Mouse (Mus musculus): ENCODE data around the gene Fbxw4.
"Not testable (repeated sequence)": the region's sequence is repeated elsewhere in the genome, so short reads cannot be mapped to it uniquely, and the experiment has no call there.

Gene Fbxw4

GRCm38 (mm10) chr19:45575632-45576001 lies 84.5 kb downstream of the Fbxw4 start:
- DNase-seq = no peak

DNA sequence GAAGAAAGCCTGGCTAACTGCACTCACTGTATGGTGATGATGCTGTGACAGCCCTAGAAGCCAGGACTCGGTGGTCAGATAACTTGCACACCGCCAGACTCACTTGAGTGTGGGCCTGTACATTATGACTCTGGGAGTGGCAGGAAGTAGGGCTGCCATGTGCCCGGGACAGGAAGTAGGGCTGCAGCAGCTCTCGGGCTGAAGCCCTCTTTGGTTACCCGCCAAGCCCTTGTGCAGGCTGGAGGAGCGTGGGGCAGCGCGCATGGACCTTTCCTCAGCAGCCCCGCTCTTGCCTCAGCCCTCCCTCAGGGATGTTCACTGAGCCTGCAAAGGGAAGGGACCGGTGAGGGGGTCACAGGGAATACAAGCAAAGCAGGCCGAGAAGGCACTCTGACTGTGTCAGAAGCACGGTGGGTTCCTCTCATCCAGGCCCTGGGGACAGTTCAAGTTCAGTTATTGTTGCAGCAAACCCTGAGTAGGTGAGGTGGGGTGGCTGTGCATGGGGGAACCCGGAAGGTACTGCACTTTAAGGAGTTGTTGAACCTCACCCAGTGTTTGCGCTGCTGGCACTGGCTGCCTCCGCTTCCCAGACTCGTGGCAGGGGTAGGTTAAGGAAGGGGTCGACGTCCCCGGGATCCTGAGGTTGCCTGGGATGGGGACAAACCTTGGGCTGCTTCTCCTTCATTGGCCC lies 85.0 kb downstream of the Fbxw4 start:
- DNase-seq = no peak

GRCm38 (mm10) chr19:45574339-45574898 lies 85.7 kb downstream of the Fbxw4 start:
- no peak for DNase-seq

- DNase-seq = peak; percentile 84
Measured at GRCm38 (mm10) chr19:45573861-45574267, 86.2 kb downstream of the Fbxw4 start.

GRCm38 (mm10) chr19:45573033-45573432 lies 87.1 kb downstream of the Fbxw4 start:
- no peak for DNase-seq

GRCm38 (mm10) chr19:45567367-45567766 lies 92.7 kb downstream of the Fbxw4 start:
- peak; percentile 58 for DNase-seq

GRCm38 (mm10) chr19:45565925-45566715 lies 94.0 kb downstream of the Fbxw4 start:
- DNase-seq = no peak

DNA sequence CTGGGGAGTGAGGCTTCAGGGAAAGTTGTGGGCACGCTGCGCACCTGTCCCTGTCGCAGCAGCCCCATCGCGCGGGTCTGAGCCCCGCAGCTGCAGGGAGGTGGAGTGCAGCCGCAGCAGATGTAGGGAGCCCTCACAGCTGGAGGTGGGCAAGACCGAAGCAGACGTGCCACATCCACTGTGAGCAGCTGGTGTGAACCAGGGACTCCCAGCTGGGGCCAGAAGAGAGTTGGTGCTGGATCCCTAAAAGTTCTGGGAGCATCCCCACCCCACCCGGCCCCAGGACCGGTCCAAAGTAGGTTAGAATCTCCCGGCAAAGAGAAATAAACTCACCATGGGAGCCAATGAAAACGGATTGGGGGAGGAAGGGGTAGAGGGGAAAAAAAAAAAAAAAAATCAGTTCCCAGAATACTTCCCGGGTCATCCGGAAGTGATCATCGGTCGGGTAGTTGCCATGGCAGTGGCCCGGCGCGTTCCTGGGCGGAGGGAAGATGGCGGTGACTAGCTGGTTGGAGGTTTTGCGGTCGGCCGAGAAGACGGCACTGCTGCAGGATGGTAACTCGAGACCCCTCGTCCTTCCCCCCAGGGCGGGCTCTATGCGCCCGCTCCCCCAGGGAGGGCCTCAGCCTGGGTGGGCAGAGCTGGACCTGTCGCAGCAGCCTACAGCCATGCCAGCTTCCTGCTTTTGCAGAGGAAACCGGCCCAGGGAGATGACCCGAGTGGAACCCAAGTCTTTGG lies 99.8 kb downstream of the Fbxw4 start, which contains the start of the genes Poll and Gm17018:
TSS of gene Poll (minus strand) at position 379 of the 738 bp plus-strand sequence.
TSS of gene Gm17018 (plus strand) at position 463 of the 738 bp plus-strand sequence.
- peak; percentile 93 for DNase-seq

DNA sequence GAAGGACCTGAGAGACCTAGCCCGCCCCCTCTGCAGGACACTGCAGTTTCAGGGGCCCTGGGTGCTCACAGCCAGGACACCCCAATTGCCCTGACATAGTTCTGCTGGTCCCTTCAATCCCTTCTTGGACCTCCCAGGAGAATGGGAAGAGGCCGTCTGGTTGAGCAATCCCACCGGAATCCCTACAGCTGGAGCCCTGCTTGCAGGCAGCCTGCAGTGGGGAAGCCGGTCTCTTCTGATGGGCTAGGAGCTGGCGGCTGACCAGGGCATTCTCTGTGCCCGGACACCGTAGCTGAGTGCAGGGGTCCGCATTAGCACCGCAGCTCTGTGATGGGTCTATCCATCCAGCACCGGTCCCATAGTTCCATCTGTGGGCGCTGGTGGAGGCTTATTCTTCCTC lies 106.0 kb downstream of the Fbxw4 start:
- no peak for DNase-seq

- DNase-seq = no peak
Measured at GRCm38 (mm10) chr19:45552187-45552586, 107.9 kb downstream of the Fbxw4 start.

- DNase-seq = no peak
Measured at GRCm38 (mm10) chr19:45549948-45550347, 110.2 kb downstream of the Fbxw4 start.

- DNase-seq = peak; percentile 61
Measured at GRCm38 (mm10) chr19:45549128-45549915, 110.8 kb downstream of the Fbxw4 start.

- not testable (repeated sequence) for DNase-seq
Measured at GRCm38 (mm10) chr19:45548196-45548595, 111.9 kb downstream of the Fbxw4 start.

DNA sequence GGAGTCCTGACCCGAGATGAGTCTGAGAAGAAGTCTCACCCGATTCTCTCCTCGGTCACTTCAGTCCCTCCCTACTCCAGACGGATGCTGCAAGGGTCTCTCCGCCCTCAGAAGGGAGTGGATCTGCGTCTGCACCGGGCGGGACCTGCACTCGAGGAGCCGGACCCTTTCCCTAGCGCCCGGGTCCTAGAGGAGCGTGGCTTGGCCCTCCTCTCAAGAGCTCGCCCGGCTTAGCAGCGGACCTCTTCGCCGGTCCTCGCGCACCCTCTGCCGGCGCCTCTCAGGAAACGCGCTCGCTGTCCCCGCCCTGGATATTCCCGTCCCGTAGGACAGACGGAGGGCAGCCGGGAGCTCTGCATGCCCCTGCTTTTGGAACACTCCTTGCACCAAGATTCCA lies 115.2 kb downstream of the Fbxw4 start:
- peak; percentile 87 for DNase-seq

DNA sequence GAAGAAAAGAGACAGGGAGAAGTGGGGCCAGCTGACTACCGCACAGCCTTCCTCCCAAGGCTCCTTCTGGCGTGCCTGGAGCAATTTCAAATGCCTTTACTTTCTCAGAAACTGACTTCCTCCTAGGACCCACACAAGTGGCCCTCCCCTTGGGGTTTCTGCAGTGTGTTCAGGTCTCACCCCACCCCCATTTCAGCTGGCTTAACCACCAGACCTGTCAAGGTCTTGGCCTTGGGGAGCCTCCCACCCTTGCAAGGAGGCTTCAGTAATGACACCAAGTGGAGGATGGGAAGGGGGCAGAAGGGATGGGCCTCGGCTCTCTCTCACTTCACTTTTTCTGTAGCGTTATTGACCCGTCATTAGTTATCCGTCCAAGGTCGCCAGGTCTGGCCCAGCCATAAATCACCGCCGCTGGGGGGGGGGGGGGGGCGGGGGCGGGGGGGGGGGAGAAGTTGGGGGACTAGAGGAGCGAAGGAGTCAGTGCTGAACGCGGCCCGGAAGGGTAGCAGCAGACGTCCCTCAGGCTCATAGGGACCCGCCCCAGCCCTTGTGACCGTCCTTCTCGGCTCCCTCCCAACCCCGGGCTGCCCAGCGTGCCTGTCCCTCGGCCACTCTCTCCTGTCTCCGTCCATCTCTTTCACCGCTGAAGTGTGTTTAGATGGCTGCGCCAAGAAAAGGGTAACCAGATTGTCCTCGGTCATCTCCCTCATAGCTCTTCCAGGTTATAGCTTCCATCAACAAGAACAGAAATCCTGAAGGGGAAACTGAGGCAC lies 115.8 kb downstream of the Fbxw4 start:
- DNase-seq = peak; percentile 27

DNA sequence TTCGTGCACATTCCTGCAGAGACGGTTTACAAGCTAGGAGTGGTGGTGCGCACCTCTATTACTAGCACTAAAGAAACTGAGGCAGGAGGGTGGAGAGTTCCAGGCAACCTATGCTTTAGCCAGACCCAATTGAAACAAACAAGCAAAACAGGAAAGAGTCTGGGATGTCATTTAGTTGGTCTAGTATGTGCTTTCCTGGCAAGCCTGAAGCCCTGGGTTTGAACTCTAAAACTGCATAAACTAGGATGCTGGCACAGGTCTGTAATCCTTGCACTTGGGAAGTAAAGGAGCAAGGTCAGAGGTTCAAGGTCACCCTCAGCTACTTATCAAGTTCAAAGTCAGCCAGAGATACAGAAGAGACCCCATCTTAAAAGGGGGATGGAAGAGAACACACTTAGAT lies 118.1 kb downstream of the Fbxw4 start:
- DNase-seq = peak; percentile 19

GRCm38 (mm10) chr19:45541409-45542041 lies 118.6 kb downstream of the Fbxw4 start:
- peak; percentile 86 for DNase-seq

DNA sequence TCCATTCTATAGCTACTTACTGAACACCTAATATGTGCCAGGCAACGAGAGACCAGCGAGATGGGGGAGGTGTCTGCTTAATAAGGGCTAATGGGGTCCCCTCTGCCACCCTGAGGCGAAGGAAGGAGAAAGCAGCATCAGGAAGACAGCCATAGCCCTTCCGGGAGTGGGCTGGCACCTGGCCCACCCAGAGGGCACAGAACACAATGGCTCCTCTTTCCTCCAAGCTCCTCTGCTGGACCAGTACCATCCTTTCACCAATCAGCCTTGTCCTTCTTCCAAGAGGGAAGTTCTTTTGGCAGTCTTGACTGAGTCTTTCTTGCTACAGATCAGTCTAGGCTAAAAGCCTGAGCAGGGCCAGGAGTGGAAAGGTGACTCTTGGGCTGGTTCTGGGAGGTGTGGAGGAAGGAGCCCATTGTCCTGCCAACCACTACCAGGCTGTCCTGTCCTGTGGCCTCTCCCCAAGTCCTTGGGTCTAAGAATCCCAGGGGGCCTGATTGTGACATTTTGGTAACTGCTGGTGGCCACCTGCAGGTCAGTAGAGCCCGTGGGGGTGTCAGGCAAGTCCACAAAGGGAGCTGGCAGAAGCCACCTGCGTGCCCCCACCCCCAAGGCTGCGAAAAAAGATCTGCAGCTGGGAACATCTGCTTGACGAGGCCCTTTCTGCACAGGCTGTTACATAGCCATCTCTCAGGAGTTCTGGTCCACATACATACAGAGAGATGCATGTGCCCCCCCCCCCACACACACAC lies 119.3 kb downstream of the Fbxw4 start:
- peak; percentile 52 for DNase-seq

- peak; percentile 64 for DNase-seq
Measured at GRCm38 (mm10) chr19:45537505-45537904, 122.6 kb downstream of the Fbxw4 start.

DNA sequence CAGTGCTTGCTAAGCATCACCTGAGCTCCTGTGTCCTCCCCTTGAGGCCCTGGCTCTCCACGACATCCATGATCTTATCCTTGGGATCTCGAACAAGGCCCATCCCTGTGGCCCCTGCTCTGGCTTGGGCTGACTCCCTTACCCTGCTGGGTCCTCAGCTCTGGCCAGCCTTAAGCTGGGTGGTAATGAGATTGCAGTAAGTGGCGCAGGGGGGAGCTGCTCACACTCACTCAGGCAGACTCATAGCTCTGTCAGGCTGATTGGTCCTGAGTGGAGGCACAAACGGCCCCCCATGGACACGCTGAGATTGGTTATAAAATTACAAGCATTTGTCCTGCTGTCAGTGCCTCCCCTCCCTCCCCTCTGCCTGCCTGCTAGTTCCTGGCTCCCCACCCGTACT lies 124.2 kb downstream of the Fbxw4 start:
- DNase-seq = peak; percentile 34

All from retina, postnatal 1 day (tissue).